Mouse (Mus musculus) embryonic stem cell, embryonic (primary cell): ENCODE results near the gene Mgat4a.

Experiments used
- CTCF ChIA-PET, 4 experiments: fragments of 300-600 bp in 2 of 4; fragments of 350-600 bp in 2 of 4; sonication (Branson Sonifier 250); formaldehyde crosslinking; loops; one replicate each; lab custom pipeline; 2022; ENCODE audit warnings: inconsistent platforms in 2 of 4; lab: Charles Lee
- POLR2A ChIA-PET, 4 experiments: fragments of 300-600 bp in 2 of 4; fragments of 350-600 bp in 2 of 4; sonication (Branson Sonifier 250); formaldehyde crosslinking; loops; one replicate each; lab custom pipeline; 2022; ENCODE audit warnings: antibody characterized with exemption in 4 of 4, inconsistent platforms in 1 of 4; lab: Charles Lee

Mgat4a gene

GRCm38 (mm10) chr1:37540810-37541658 lies at the start of gene Mgat4a:
Mgat4a (minus strand) TSS chr1:37541016.
- ChIA-PET POLR2A (interaction anchor here in 3 of 4 experiments (0.6 to 3.4 kb wide), 25 partner anchors 8 to 128 kb away, joined by 3 to 13 read pairs (median 4); partner anchors contain the start of genes Coa5 (in 3 of the 3) and Unc50 (in 3 of the 3)), CTCF (no interaction called here)

- CTCF ChIA-PET, result no interaction called here
- POLR2A ChIA-PET, result interaction anchor here in 1 of 4 experiments (0.6 kb wide), 1 partner anchor 905 kb away, joined by 3 read pairs; no protein-coding TSS in a partner anchor
These were observed 45.1 kb upstream of the Mgat4a start for GRCm38 (mm10) chr1:37585809-37586480.

GRCm38 (mm10) chr1:37583795-37584464 lies 43.1 kb upstream of the Mgat4a start:
- ChIA-PET POLR2A (no interaction called here), CTCF (no interaction called here)

- POLR2A ChIA-PET, result interaction anchor here in 1 of 4 experiments (1.1 kb wide), 1 partner anchor 11 kb away, joined by 3 read pairs; no protein-coding TSS in a partner anchor
- CTCF ChIA-PET, result no interaction called here
These were observed 42.4 kb upstream of the Mgat4a start for GRCm38 (mm10) chr1:37583167-37583566.

- POLR2A ChIA-PET, result interaction anchor here in 1 of 4 experiments (0.5 kb wide), 1 partner anchor 267 kb away, joined by 3 read pairs; no protein-coding TSS in a partner anchor
- CTCF ChIA-PET, result interaction anchor here in 1 of 4 experiments (0.6 kb wide), 1 partner anchor 1087 kb away, joined by 3 read pairs; no protein-coding TSS in a partner anchor
These were observed 38.9 kb upstream of the Mgat4a start for GRCm38 (mm10) chr1:37579686-37580085.

GRCm38 (mm10) chr1:37572528-37573272 lies 31.9 kb upstream of the Mgat4a start:
- CTCF ChIA-PET, result no interaction called here
- POLR2A ChIA-PET, result interaction anchor here in 1 of 4 experiments (0.8 kb wide), 1 partner anchor 10 kb away, joined by 3 read pairs; no protein-coding TSS in a partner anchor

- CTCF ChIA-PET, result no interaction called here
These were observed 27.6 kb upstream of the Mgat4a start for GRCm38 (mm10) chr1:37568379-37568778.

GRCm38 (mm10) chr1:37566754-37567153 lies 25.9 kb upstream of the Mgat4a start:
- ChIA-PET POLR2A (interaction anchor here in 1 of 4 experiments (1.0 kb wide), 1 partner anchor 25 kb away, joined by 3 read pairs; no protein-coding TSS in a partner anchor), CTCF (interaction anchor here in 2 of 4 experiments (0.5 to 0.7 kb wide), 4 partner anchors 69 to 1057 kb away, joined by 3 to 4 read pairs (median 3); no protein-coding TSS in a partner anchor)

More at GRCm38 (mm10) chr1:37568379-37568778, 27.6 kb upstream of the Mgat4a start:
- POLR2A ChIA-PET, result no interaction called here

- ChIA-PET POLR2A (interaction anchor here in 2 of 4 experiments (1.0 to 1.4 kb wide), 2 partner anchors 25 kb away, joined by 3 read pairs; no protein-coding TSS in a partner anchor), CTCF (interaction anchor here in 2 of 4 experiments (0.5 to 0.7 kb wide), 4 partner anchors 70 to 1057 kb away, joined by 3 to 4 read pairs (median 3); no protein-coding TSS in a partner anchor)
These were observed 25.5 kb upstream of the Mgat4a start for GRCm38 (mm10) chr1:37566344-37566743.

- POLR2A ChIA-PET, result interaction anchor here in 1 of 4 experiments (1.4 kb wide), 1 partner anchor 24 kb away, joined by 3 read pairs; no protein-coding TSS in a partner anchor
These were observed 24.6 kb upstream of the Mgat4a start for GRCm38 (mm10) chr1:37565396-37565795.

GRCm38 (mm10) chr1:37561955-37562354 lies 21.1 kb upstream of the Mgat4a start:
- ChIA-PET POLR2A (no interaction called here), CTCF (no interaction called here)

More at GRCm38 (mm10) chr1:37565396-37565795, 24.6 kb upstream of the Mgat4a start:
- CTCF ChIA-PET, result no interaction called here

- ChIA-PET CTCF (no interaction called here), POLR2A (no interaction called here)
These were observed 19.5 kb upstream of the Mgat4a start for GRCm38 (mm10) chr1:37560356-37560755.

GRCm38 (mm10) chr1:37551986-37552385 lies 11.2 kb upstream of the Mgat4a start:
- POLR2A ChIA-PET, result interaction anchor here in 2 of 4 experiments (1.0 to 1.7 kb wide), 3 partner anchors 10 to 60 kb away, joined by 3 to 7 read pairs (median 5); partner anchors contain the start of gene Mgat4a (in 1 of the 2)
- CTCF ChIA-PET, result no interaction called here

GRCm38 (mm10) chr1:37549501-37549900 lies 8.7 kb upstream of the Mgat4a start:
- POLR2A ChIA-PET, result no interaction called here
- CTCF ChIA-PET, result no interaction called here

GRCm38 (mm10) chr1:37546398-37547051 lies 5.7 kb upstream of the Mgat4a start:
- ChIA-PET POLR2A (interaction anchor here in 1 of 4 experiments (0.5 kb wide), 1 partner anchor 207 kb away, joined by 3 read pairs; no protein-coding TSS in a partner anchor), CTCF (interaction anchor here in 1 of 4 experiments (0.5 kb wide), 1 partner anchor 16 kb away, joined by 3 read pairs; no protein-coding TSS in a partner anchor)

- ChIA-PET POLR2A (interaction anchor here in 3 of 4 experiments (0.6 to 3.4 kb wide), 8 partner anchors 11 to 321 kb away, joined by 3 to 13 read pairs (median 4); partner anchors contain the start of genes Coa5 (in 1 of the 3) and Unc50 (in 1 of the 3)), CTCF (no interaction called here)
These were observed 3.4 kb upstream of the Mgat4a start for GRCm38 (mm10) chr1:37544251-37544650.

GRCm38 (mm10) chr1:37543057-37543456 lies 2.2 kb upstream of the Mgat4a start:
- ChIA-PET POLR2A (interaction anchor here in 2 of 4 experiments (0.5 to 3.4 kb wide), 6 partner anchors 9 to 322 kb away, joined by 3 to 13 read pairs (median 4); partner anchors contain the start of genes Coa5 (in 1 of the 2) and Unc50 (in 1 of the 2)), CTCF (no interaction called here)
